In genomic region chr14:93786234-93786633, GRCm38 (mm10) we compare ENCODE assay signal across 24 mouse cellular contexts.
DNase-seq lines count a peak whose midpoint lies in the region; ATAC-seq lines count a peak whose summit lies in the region.
"Had no signal": no experiment of that assay in that cellular context is flagged by ENCODE, and none has a peak within 500 bp of the region (broad histone marks: within the 10 kb centered on the region; RNA-seq: fewer than 3 reads in every experiment).

No protein-coding gene starts in this region.

- peak overlapping the region; percentile 48; the same call in 1 of the 2 replicates for H3K27ac ChIP-seq in forebrain, embryonic 15.5 days (replicated peaks)
- no peak overlapping the region for H3K27ac ChIP-seq in forebrain, embryonic 16.5 days (ENCODE audit: low read length)
- H3K27ac ChIP-seq: embryonic facial prominence, embryonic 13.5 days; gastrocnemius, adult 2 months; heart, embryonic 13.5 days; hindbrain, embryonic 12.5 days had no signal

- ATAC-seq in cerebellum, adult (ENCODE audit: insufficient number of reproducible peaks, low FRiP score, low TSS enrichment) = peak; percentile 68; the same call in 1 of the 2 replicates
- ATAC-seq in forebrain, embryonic 15.5 days (replicated peaks) = no peak
- no peak for ATAC-seq in forebrain, embryonic 16.5 days
- no peak for ATAC-seq in megakaryocyte-erythroid progenitor cell, adult 5-6 weeks (replicated peaks; ENCODE audit: low FRiP score, low TSS enrichment, poor library complexity, severe bottlenecking)
- ATAC-seq: CD4-positive, CD25-positive, alpha-beta regulatory T cell, adult 4 months; hindbrain, embryonic 16.5 days; inflammation-experienced regulatory T-cells, adult 6 months; intestine, postnatal 0 days had no signal

- H3K4me3 ChIP-seq in forebrain, embryonic 15.5 days = no peak overlapping the region
- H3K4me3 ChIP-seq in forebrain, embryonic 16.5 days (replicated peaks; ENCODE audit: low read length) = no peak overlapping the region
- H3K4me3 ChIP-seq: embryonic facial prominence, embryonic 13.5 days; gastrocnemius, adult 2 months; heart, embryonic 13.5 days; hindbrain, embryonic 12.5 days had no signal

- H3K4me1 ChIP-seq in forebrain, embryonic 15.5 days = 0 out of 2 replicates have a peak, but pooled peaks cover 3% of the 10 kb centered on the region
- no peaks in the 10 kb centered on the region; the same call in 1 of the 2 replicates for H3K4me1 ChIP-seq in forebrain, embryonic 16.5 days (replicated peaks; ENCODE audit: control insufficient read depth, insufficient read depth, low read length)
- H3K4me1 ChIP-seq: embryonic facial prominence, embryonic 13.5 days; heart, embryonic 13.5 days; hindbrain, embryonic 12.5 days had no signal

- WGBS in forebrain, embryonic 15.5 days = 42% methylated on average over 4 of the region's 4 CpGs
- 35% methylated on average over 4 of the region's 4 CpGs for WGBS in forebrain, embryonic 16.5 days

- H3K36me3 ChIP-seq in forebrain, embryonic 15.5 days = no peaks in the 10 kb centered on the region
- no peaks in the 10 kb centered on the region for H3K36me3 ChIP-seq in forebrain, embryonic 16.5 days (ENCODE audit: control insufficient read depth, insufficient read depth)
- H3K36me3 ChIP-seq: embryonic facial prominence, embryonic 13.5 days; G1E; heart, embryonic 13.5 days; hindbrain, embryonic 12.5 days had no signal

- H3K4me2 ChIP-seq in forebrain, embryonic 15.5 days (replicated peaks) = no peak overlapping the region
- no peak overlapping the region for H3K4me2 ChIP-seq in forebrain, embryonic 16.5 days (ENCODE audit: low read length)
- H3K4me2 ChIP-seq: embryonic facial prominence, embryonic 13.5 days; heart, embryonic 13.5 days; hindbrain, embryonic 12.5 days had no signal

- no peak overlapping the region for H3K9ac ChIP-seq in forebrain, embryonic 15.5 days (replicated peaks)
- H3K9ac ChIP-seq in forebrain, embryonic 16.5 days (replicated peaks; ENCODE audit: low read depth, low read length) = no peak overlapping the region
- H3K9ac ChIP-seq: embryonic facial prominence, embryonic 13.5 days; heart, embryonic 13.5 days; hindbrain, embryonic 12.5 days had no signal

- DNase-seq in cerebellum, postnatal 10 days = no peak
- peak; percentile 18 for DNase-seq in brain, embryonic 18.5 days (ENCODE audit: low read depth, low spot score)
- peak; percentile 31 for DNase-seq in cerebellum, adult 9-11 months
- DNase-seq in lung, postnatal 25 days (ENCODE audit: low spot score) = no peak
- DNase-seq: adrenal gland, adult 8-10 months; adrenal gland, postnatal 36 days; B cell, adult 2 months; gastrocnemius, adult 2 months; gastrocnemius, postnatal 36 days; heart, adult 11 months; heart, postnatal 36 days; kidney, adult 9 months had no signal

- no peaks in the 10 kb centered on the region for H3K9me3 ChIP-seq in forebrain, embryonic 15.5 days
- H3K9me3 ChIP-seq in forebrain, embryonic 16.5 days (ENCODE audit: control insufficient read depth, low read length) = peaks cover 4% of the 10 kb centered on the region; the same call in 1 of the 2 replicates
- H3K9me3 ChIP-seq: embryonic facial prominence, embryonic 13.5 days; heart, embryonic 13.5 days; hindbrain, embryonic 12.5 days had no signal

- no peaks in the 10 kb centered on the region for H3K27me3 ChIP-seq in forebrain, embryonic 15.5 days
- H3K27me3 ChIP-seq in forebrain, embryonic 16.5 days (replicated peaks; ENCODE audit: control insufficient read depth, insufficient read depth, low read length) = no peaks in the 10 kb centered on the region
- H3K27me3 ChIP-seq: embryonic facial prominence, embryonic 13.5 days; heart, embryonic 13.5 days; hindbrain, embryonic 12.5 days had no signal

Comparison
In these comparisons a context has a peak if more than half of its experiments do, and no peak if none do; other contexts are left out.
1. DNase-seq: peak in brain, embryonic 18.5 days (single experiment) and cerebellum, adult 9-11 months (single experiment); none in cerebellum, postnatal 10 days (0 of 2) and lung, postnatal 25 days (single experiment).